Mouse (Mus musculus) gastrocnemius, postnatal 25 days (tissue): Measurements from ENCODE around the gene Higd2a. TPM values are rescaled to one million over a fixed set of nuclear protein-coding genes. Genes with fewer than 3 reads are reported as not detected.
A peak's percentile ranks its signal among the peaks of the same experiment; 100 is the strongest.
"Not testable (repeated sequence)": the region's sequence is repeated elsewhere in the genome, so short reads cannot be mapped to it uniquely, and the experiment has no call there.

ENCODE experiments used
- DNase-seq: peaks from one replicate; pipeline ENCODE4 v3.0.0; 2022
- total RNA-seq, 2 experiments: library from RNA; stranded (reverse); gene quantifications; 1 replicate in 1 of 2; 2 replicates in 1 of 2; pipeline ENCODE4 v1.2.3; 2021

Gene Higd2a
- total RNA-seq, 2 experiments from 2014 or later, result 144 to 150 TPM

DNA sequence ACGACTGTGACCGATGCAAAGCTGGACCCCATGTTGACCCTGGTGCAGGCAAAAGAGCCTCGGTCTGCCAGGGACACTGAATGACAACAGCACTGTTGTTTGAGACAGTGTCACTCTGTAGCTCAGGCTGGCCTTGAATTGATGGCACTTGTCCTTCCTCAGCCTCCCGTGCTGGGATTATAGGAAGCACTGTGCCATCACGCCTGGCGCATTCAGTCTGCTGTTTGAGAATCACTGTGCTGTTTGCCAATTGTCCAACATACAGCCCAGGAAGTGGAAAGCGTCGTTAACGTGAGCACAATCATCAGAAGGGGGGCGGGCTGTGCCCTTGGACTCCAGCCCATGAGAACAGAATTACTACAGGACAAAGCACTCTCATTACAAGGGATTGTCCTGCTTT is 7.9 kb upstream of the Higd2a start:
- no peak for DNase-seq

GRCm38 (mm10) chr13:54582860-54583259 is 7.1 kb upstream of the Higd2a start:
- DNase-seq, result no peak

DNA sequence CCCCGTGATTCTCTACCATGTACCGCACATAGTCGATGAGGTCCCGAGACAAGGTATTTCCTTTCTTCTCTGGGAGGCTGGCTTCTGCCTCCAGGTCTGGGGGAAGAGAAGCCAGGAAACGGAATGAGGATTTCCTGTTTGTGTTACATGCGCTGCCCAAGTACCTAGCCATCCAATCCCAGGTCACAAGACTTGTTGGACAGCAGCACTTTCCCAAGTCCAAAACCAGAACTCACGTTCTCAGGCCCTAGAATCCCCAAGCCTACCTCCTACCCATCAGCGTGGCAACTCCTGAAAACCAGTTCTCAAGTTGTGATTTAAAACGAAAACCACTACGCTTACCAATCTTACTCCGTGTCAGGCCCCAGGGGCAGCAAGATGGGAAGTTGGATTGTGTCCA is 4.2 kb upstream of the Higd2a start:
- no peak for DNase-seq

GRCm38 (mm10) chr13:54589414-54589995 is 502 bp upstream of the Higd2a start:
- DNase-seq, result no peak

GRCm38 (mm10) chr13:54591776-54592356 is 1.9 kb downstream of the Higd2a start:
- no peak for DNase-seq

GRCm38 (mm10) chr13:54593617-54594016 is 3.6 kb downstream of the Higd2a start:
- no peak for DNase-seq

GRCm38 (mm10) chr13:54596107-54596690 is 6.2 kb downstream of the Higd2a start:
- DNase-seq, result no peak

DNA sequence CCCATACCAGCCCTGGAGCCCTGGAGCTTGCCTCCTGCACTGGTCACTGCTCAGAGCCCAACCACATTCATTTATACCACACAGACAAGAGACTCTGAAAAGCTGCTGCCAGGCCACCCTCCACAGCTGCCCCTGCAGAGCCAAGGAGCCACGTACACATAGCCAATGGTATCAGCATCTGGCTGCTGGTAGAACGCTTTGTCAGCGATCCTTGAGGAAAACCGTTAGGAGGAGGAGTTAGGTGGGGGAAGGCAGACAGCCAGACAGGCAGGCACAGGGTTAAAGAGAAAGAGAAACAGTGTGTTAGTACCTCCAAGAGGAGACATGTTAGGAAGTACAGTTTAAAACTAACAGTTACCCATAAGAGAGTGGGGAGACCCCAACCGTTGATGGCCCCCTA is 6.9 kb downstream of the Higd2a start:
- DNase-seq, result no peak

DNA sequence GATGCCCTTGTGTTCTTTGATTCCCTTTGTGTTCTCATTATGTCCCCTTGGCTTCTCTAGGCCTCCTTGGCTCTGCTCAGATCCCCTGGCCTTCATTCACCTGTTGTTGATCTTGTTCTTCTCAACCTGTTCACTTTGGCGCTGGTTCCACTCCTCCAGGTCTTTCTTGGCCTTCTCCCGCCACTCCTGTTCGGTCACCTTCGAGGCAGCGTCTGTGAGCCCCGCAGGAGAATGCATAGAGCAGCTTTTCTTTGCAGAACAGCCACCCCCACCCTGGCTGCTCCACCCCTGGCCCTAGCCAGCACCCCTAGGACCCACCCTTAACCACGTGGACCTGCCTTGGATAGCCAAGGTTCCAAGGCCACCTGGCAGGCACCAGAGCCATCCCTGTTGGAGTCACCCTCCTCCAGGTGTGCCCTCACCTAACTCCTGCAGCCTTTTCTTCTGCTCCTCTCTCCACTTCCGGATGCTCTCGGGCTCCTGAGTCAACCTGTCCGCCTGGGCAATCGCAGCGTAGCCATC is 8.7 kb downstream of the Higd2a start:
- no peak for DNase-seq

GRCm38 (mm10) chr13:54602639-54603111 is 12.7 kb downstream of the Higd2a start:
- DNase-seq, result no peak

DNA sequence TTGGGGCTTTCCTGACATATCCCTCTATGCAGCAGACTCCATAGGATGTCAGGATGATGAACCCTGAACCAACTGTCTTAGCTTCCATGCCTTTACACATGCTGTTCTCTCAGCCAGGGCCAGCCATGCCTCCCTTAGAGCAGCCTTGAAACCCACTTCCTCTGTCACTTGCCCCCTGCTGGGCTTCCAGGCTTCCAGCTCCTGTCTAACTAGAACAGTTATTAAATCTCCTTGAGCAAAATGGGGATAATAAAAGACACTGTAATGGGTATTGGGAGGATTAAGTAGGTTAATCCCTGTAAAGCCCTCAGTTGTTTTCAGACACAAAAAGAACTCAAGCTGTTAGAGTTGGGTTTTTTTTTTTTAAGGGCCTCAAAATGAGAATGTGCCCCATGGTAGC is 13.5 kb downstream of the Higd2a start:
- DNase-seq, result no peak

DNA sequence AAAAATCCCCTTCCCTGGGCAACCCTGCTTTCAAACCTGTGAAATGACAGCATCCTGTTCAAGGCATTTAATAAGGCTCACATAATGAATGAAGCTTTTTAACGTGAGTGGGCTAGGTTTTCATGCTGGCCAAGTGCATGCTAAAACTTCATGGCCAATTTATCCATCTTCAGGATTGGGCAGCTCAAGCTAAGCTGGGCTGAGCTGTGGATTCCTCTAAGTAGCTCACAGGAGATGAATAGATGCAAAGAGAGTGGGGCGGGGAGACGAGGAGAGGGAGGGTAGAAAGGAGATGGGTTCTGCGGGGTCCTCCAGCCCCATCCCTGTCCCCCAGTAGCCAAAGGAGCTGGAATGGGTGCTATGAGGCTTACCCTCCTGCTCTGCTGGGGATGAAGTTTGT is 14.2 kb downstream of the Higd2a start:
- DNase-seq, result no peak

- no peak for DNase-seq
Observed at GRCm38 (mm10) chr13:54605426-54605825, 15.4 kb downstream of the Higd2a start.

- no peak for DNase-seq
Observed at GRCm38 (mm10) chr13:54607204-54607603, 17.2 kb downstream of the Higd2a start.

- DNase-seq, result no peak
Observed at GRCm38 (mm10) chr13:54608002-54608401, 18.0 kb downstream of the Higd2a start.

DNA sequence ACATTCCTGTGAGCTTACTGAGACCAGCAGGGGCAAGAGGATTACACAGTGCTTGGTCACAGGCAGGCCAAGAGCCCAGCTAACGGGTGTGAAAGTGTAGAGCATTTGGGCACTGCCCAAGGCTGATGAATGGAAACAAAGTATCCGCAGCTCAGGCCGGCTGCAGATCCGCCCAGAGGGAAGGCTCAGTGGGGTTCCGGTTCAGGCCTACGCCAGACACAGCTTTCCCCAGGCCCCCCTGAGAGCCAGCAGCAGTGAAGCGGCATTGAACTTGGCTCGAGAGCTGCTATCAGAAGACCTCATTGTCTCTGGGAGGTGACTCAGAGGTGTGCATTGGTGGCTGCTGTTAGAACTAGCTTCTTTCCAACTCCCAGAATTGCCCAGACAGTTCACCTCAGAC is 18.7 kb downstream of the Higd2a start:
- DNase-seq, result peak; percentile 61

GRCm38 (mm10) chr13:54609301-54609700 is 19.3 kb downstream of the Higd2a start:
- no peak for DNase-seq

GRCm38 (mm10) chr13:54610613-54610971 is 20.6 kb downstream of the Higd2a start:
- DNase-seq, result peak; percentile 31

DNA sequence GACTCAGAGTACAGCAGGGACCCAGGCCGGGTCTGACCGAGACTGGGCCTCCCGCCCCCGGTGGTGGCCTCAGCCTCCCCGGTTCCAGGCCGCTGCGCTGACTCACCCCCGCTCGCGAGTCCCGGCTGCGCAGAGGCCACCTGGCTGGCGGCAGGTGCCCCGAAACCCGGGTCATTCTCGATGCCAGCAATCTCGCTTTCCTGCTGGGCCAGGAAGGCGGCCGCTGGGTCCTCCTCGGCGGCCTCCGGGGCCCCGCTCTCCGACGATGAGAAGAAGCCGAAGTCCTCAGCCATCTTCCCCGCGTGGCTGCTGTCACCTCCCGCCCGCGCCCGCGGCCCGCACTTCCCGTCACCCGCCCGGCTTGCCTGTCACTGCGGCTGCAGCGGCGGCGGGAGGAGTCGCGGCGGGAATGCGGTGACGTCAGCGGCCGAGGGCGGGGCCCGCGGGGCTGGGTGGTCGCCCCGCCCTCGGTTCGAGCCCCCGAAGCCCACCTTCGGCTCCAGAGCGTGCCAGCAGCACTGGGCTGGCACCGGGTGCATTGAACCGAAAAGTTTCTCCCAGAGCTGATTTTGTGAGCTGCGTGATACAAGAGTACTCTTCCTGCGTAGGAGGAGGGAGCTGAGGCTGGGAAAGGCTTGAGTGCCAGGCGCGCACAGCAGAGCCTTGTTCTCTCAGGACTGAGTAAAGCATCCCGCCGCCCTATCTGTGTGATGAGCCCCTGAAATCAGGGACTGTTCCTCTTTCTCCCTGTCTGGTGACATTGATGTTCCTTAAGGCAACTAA is 21.2 kb downstream of the Higd2a start, which contains the start of gene Cltb:
Gene Cltb (minus strand): TSS at position 373 of the 783 bp plus-strand sequence.
- peak; percentile 85 for DNase-seq

GRCm38 (mm10) chr13:54613141-54613540 is 23.1 kb downstream of the Higd2a start:
- not testable (repeated sequence) for DNase-seq

DNA sequence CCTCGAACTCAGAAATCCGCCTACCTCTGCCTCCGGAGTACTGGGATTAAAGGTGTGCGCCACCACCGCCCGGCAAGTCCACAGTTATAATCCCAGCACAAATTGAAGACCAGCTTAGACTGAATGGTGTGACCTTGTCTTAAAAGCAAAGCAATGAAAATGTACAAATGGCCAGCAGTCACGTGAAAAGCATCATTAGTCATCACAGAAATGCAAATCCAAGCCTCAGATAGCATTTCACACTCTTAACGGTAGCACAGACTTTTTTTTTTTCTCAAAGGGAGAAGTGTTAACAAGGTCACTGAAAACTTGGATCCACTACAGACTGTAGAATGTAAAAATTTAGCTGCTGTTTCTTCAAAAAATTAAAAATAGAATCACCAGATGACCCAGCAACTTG is 26.3 kb downstream of the Higd2a start:
- no peak for DNase-seq

- no peak for DNase-seq
Observed at GRCm38 (mm10) chr13:54616998-54617397, 27.0 kb downstream of the Higd2a start.
